Mouse (Mus musculus): ENCODE data around the gene Slco2a1. TPM values are rescaled to one million over a fixed set of nuclear protein-coding genes. Genes with fewer than 3 reads are reported as not detected.

The Slco2a1 gene
- polyA plus RNA-seq (2015; fragmentation: Nextera tagmentation; extraction: Ambion mirVana): 4.6 and 5.6 TPM in 2 replicates

DNA sequence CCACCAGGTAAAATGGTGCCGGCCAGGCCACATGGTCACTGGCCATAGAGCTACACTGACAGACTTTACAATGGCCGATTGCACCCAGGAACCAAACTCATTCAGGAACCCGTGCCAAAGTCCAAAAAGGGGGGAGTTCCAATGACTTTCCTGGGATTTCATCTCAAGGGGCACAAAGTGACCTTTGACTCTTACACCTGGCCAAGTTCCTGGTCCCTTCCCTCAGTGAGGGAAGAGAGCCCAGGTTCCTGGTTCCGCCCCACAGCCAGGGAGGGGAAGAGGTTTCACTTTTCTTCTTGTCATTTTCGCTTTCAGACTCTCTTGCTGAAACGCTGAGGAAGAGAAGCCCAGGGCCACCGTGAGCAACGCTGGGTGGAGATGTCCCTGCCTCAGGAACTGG is at the start of gene Slco2a1:
Slco2a1 (plus strand) TSS at position 251 of the 400 bp plus-strand sequence.
- no peak for ATAC-seq (replicated peaks; ENCODE audit: low FRiP score)

DNA sequence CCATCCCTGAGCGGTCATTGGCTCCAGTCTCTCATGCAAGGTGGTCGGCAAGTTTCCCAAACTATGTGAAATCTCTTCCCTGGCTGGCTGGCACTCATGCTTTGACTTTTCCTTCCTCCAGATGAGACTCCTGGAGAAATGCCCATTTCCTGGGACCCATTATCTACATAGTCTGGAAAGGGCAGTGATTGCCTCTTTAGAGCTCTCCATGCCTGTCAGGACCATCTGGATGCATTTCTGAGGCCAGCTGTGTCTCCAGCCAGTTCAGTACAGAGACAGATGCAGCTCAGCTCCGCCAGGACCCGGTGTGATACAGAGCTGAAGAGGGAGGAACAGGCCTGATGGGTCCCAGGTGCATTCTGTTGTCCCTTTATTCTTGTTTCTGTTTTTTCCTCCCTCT is 46.3 kb upstream of the Slco2a1 start:
- Histone ChIP-seq H3K9me3 (replicated peaks) (no peaks in the 10 kb centered on the region), H3K4me1 (no peaks in the 10 kb centered on the region), H3K9ac (no peak overlapping the region), H3K4me3 (replicated peaks) (no peak overlapping the region), H3K4me2 (no peak overlapping the region), H3K27me3 (no peaks in the 10 kb centered on the region), H3K27ac (no peak overlapping the region), H3K36me3 (no peaks in the 10 kb centered on the region)
- whole genome bisulfite sequencing: 84% methylated on average over 4 of the region's 4 CpGs
- ATAC-seq (replicated peaks; ENCODE audit: low FRiP score): no peak

More for the DNA sequence above, at the start of gene Slco2a1:
- Histone ChIP-seq H3K4me2 (no peak within 1 kb of the TSS), H3K27me3 (peaks cover 4% of the 10 kb centered on the region; the same call in 1 of the 2 replicates), H3K9ac (no peak within 1 kb of the TSS), H3K36me3 (no peaks in the 10 kb centered on the region), H3K27ac (no peak within 1 kb of the TSS), H3K9me3 (replicated peaks) (no peaks in the 10 kb centered on the region), H3K4me3 (replicated peaks) (no peak within 1 kb of the TSS), H3K4me1 (peaks cover 9% of the 10 kb centered on the region; the same call in 1 of the 2 replicates)
- 77% methylated on average over 8 of the region's 8 CpGs for WGBS

DNA sequence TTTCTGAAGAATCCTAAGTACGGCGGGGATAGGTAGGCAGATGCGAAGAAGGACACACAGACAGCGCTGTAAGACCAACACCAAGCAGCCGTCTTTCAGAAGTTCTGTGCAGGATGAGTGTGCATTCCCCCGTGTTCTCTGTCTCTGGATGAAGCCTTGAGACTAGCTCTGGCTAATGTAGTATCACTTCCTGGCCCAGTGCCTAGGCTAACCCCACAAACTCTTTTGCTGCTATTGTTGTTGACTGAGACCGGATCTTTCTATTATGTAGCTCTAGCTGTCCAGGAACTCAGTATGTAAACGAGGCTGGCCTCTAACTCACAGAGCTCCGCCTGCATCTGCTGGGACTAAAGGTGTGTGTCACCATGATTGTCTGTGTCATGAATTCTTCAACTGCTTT is 43.6 kb upstream of the Slco2a1 start:
- H3K9ac ChIP-seq: no peak overlapping the region
- H3K36me3 ChIP-seq: no peaks in the 10 kb centered on the region
- no peak overlapping the region for H3K4me2 ChIP-seq
- no peaks in the 10 kb centered on the region for H3K9me3 ChIP-seq (replicated peaks)
- no peak for ATAC-seq (replicated peaks; ENCODE audit: low FRiP score)
- WGBS: 95% methylated on average over 9 of the region's 9 CpGs
- no peak overlapping the region for H3K27ac ChIP-seq
- no peak overlapping the region for H3K4me3 ChIP-seq (replicated peaks)
- H3K27me3 ChIP-seq: no peaks in the 10 kb centered on the region
- no peaks in the 10 kb centered on the region for H3K4me1 ChIP-seq

DNA sequence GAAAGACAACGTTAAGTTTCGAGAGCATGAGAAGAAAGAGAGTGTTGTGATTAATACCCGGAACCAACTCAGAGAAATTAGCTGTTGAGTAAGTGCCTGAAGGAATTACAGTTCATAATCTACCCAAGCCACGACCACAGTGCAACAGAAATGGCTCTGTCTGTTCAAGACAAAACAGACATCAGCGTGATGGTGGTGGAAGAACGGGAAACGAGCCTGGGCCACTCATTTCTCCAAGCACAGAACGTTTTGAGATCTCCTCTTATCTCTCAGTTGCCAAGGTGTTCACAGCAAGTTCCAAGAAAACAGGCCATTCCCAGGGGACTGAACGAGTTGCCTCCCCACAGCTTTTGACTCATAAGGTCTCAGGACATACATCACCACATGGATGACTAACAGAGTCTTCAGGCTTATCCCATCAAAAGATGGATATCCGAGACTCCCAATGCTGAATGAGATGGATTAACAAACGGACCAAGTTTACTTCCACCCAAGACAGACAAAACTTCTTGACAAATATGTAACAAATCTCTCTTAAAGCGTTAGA is 42.0 kb upstream of the Slco2a1 start:
- Histone ChIP-seq H3K9me3 (replicated peaks) (no peaks in the 10 kb centered on the region), H3K9ac (no peak overlapping the region), H3K4me3 (replicated peaks) (no peak overlapping the region), H3K4me2 (no peak overlapping the region), H3K4me1 (no peaks in the 10 kb centered on the region), H3K36me3 (no peaks in the 10 kb centered on the region), H3K27ac (no peak overlapping the region), H3K27me3 (no peaks in the 10 kb centered on the region)
- ATAC-seq (replicated peaks; ENCODE audit: low FRiP score): no peak
- WGBS: 77% methylated on average over 12 of the region's 12 CpGs

DNA sequence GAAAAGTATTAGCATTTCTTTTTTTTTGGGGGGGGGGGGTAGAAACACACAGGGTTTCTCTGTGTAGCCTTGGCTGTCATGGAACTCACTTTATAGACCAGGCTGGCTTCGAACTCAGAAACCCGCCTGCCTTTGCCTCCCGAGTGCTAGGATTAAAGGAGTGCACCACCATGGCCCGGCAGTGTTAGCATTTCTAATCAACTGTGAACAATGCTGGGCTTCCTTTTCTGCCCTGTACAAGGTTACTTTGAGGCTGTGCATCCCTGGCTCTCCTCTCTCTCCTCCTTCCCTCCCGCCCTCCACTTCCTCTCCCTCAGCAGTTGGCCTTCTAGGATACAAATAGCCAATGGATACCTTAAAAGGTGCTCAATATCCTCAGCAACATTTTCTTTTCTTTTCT is 39.8 kb upstream of the Slco2a1 start:
- WGBS: 78% methylated on average over 5 of the region's 5 CpGs
- Histone ChIP-seq H3K27ac (no peak overlapping the region), H3K27me3 (no peaks in the 10 kb centered on the region)

DNA sequence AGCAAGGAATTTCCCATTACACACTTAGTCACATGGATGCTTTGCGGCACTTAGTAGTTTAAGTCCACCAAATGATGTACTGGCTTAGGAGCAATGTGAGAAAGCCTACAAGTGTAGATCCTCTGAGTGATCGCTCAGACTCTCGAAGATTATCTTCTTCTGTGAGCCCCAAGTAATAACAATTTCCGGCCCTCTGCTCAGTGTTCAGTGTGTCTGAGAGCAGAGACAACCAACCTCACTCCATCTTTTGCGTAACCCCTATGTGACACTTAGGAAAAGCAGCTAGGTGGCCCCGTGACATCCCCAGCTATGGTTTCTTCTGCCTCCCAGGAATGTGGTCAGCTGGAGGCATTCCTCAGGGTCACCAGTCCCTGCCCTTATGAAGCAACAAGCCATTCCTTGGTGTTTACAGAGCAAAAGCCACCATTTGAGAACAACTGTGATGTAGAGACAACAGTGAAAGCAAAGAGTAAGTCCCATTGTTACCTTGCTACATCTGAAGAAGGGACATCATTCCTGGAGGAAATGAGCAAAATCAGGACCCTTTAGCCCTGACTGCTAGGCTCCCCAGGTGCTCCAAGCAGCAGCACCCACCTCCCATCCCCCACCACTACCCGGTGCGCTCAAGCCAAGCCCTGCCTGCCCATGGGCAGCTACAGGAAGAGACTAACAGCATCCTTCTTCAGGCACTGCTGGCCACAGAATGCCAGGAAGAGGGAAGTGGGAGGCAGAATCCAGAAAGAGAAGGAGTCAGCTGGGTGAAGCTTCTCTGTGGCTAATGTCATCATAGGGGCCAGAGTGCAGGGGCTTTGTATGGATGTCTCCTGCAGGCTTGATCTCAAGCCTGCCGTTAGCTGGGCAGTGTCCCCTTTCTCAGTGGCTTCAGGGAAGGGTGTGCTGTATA is 37.2 kb upstream of the Slco2a1 start:
- ATAC-seq (replicated peaks; ENCODE audit: low FRiP score): no peak
- Histone ChIP-seq H3K4me1 (no peaks in the 10 kb centered on the region), H3K4me3 (replicated peaks) (no peak overlapping the region), H3K4me2 (no peak overlapping the region), H3K9me3 (replicated peaks) (no peaks in the 10 kb centered on the region), H3K27me3 (no peaks in the 10 kb centered on the region), H3K9ac (no peak overlapping the region), H3K27ac (no peak overlapping the region), H3K36me3 (no peaks in the 10 kb centered on the region)
- 86% methylated on average over 9 of the region's 9 CpGs for WGBS

More for the DNA sequence above, 39.8 kb upstream of the Slco2a1 start:
- H3K4me2 ChIP-seq: no peak overlapping the region
- ATAC-seq (replicated peaks; ENCODE audit: low FRiP score): no peak
- no peak overlapping the region for H3K9ac ChIP-seq
- no peaks in the 10 kb centered on the region for H3K9me3 ChIP-seq (replicated peaks)
- no peak overlapping the region for H3K4me3 ChIP-seq (replicated peaks)
- no peaks in the 10 kb centered on the region for H3K4me1 ChIP-seq
- no peaks in the 10 kb centered on the region for H3K36me3 ChIP-seq

DNA sequence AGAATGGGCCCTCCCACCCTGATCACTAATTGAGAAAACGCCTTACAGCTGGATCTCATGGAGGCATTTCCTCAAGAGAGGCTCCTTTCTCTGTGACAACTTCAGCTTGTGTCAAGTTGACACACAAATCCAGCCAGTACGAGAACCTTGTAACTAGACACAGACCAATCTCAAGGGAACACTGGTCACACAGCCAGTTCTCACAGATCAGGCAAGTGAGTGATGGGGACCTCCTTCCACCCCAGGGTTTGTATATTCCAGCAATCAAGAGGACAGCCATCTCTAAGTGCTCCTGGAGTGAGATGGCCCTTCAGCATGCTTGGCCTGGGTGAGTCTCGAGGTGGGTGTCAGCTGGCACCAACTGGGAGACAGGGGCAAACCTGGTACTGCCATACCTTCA is 32.6 kb upstream of the Slco2a1 start:
- Histone ChIP-seq H3K9ac (no peak overlapping the region), H3K27me3 (no peaks in the 10 kb centered on the region), H3K4me2 (no peak overlapping the region), H3K4me3 (replicated peaks) (no peak overlapping the region), H3K4me1 (no peaks in the 10 kb centered on the region), H3K36me3 (no peaks in the 10 kb centered on the region), H3K9me3 (replicated peaks) (no peaks in the 10 kb centered on the region), H3K27ac (no peak overlapping the region)
- 77% methylated on average over 3 of the region's 3 CpGs for WGBS
- ATAC-seq (replicated peaks; ENCODE audit: low FRiP score): no peak

DNA sequence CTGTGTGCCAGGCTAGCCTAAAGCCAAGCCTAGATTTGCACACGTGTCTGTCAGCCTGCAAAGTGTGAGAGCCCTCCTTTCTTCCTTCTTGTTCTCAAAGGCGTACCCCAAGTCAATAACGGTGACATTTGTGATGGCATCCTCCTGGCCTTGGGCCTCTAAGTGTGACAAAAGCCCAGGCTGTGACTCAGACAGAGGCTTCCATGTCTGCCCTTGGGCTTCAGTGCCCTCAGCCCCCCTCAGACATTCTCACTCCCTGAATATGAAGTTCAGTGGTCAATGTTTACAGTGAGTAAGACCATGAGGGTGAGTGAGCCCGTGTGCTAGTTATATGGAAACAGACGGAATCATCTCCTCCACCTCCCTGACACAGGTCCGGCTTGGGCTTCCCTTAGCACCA is 29.8 kb upstream of the Slco2a1 start:
- peaks cover 5% of the 10 kb centered on the region for H3K4me1 ChIP-seq
- H3K27ac ChIP-seq: no peak overlapping the region
- H3K4me3 ChIP-seq (replicated peaks): no peak overlapping the region
- H3K9ac ChIP-seq: no peak overlapping the region
- no peaks in the 10 kb centered on the region for H3K27me3 ChIP-seq
- no peaks in the 10 kb centered on the region for H3K9me3 ChIP-seq (replicated peaks)
- WGBS: 70% methylated on average over 6 of the region's 6 CpGs
- no peaks in the 10 kb centered on the region for H3K36me3 ChIP-seq
- ATAC-seq (replicated peaks; ENCODE audit: low FRiP score): no peak
- no peak overlapping the region for H3K4me2 ChIP-seq

DNA sequence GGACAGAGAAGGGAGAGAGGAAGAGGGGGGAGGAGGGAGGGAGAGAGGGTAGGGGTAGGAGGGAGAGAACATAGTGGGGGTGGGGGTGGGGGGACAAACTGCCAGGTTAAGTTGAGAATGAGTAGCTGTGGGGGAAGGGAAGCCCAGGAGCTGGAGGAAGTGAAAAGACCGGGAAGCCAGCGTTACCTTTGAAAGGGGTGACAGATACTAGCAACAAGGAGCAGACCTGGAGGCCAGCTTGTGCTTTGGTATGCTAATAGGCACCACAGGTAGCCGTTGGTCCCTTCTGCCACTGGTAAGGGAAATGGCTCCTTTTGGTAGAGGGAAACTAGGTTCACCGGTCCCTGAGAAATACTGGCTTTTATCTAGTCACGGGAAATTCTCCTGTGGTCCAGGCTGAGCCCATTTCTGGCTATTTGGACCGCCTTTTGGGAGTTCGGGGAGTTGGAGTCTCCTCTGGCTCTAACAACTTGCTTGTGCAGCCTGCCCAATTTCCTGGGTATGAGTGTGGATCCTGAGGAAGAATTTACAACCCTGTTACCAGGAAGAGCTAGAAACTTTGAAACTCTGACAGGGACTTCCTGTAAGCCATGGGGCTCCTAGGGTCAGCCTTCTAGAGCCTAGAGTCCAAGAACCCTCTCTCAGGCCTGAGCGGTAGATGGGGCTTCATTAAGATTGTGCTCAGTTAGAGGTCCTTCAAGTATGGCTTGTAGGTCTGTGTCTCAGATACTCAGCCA is 27.0 kb upstream of the Slco2a1 start:
- WGBS: 26% methylated on average over 8 of the region's 8 CpGs
- peaks cover 5% of the 10 kb centered on the region for H3K4me1 ChIP-seq
- ATAC-seq (replicated peaks; ENCODE audit: low FRiP score): no peak

DNA sequence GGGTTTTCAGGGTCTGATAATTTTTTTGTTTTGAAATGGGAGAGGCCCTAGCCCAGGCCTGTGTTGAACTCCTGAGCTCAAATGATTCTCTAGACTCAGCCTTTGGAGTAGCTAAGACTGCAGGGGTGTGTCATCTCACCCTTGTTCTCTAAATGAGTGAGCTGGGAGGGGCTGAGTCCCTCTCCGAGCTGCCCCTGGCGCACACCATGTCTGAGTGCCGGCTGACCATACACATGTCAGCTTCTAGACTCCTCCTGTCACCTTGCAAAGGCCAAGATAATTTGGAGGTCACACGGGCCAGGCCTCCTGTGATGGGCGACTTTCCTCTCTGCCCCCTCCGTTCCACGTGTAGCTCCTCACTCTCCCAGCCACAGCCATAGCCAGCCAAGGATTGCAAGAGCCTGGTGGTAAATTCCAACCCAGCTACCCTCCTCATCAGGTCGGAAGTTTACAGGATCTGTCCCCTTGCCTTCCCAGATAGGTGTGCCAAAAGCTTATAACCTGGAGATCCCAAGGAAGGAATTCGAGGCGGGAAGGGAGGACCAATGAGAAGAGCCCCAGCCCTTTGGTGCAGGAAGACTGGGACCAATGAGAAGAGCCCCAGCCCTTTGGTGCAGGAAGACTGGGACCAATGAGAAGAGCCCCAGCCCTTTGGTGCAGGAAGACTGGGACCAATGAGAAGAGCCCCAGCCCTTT is 26.3 kb upstream of the Slco2a1 start:
- ATAC-seq (replicated peaks; ENCODE audit: low FRiP score): no peak
- 74% methylated on average over 10 of the region's 10 CpGs for WGBS
- Histone ChIP-seq H3K27ac (no peak overlapping the region), H3K4me3 (replicated peaks) (no peak overlapping the region), H3K9ac (no peak overlapping the region), H3K4me1 (peaks cover 5% of the 10 kb centered on the region), H3K9me3 (replicated peaks) (no peaks in the 10 kb centered on the region), H3K36me3 (no peaks in the 10 kb centered on the region), H3K27me3 (no peaks in the 10 kb centered on the region), H3K4me2 (no peak overlapping the region)

More for the DNA sequence above, 27.0 kb upstream of the Slco2a1 start:
- H3K9ac ChIP-seq: no peak overlapping the region
- H3K36me3 ChIP-seq: no peaks in the 10 kb centered on the region
- H3K9me3 ChIP-seq (replicated peaks): no peaks in the 10 kb centered on the region
- no peak overlapping the region for H3K27ac ChIP-seq
- no peak overlapping the region for H3K4me2 ChIP-seq
- no peak overlapping the region for H3K4me3 ChIP-seq (replicated peaks)
- H3K27me3 ChIP-seq: no peaks in the 10 kb centered on the region

DNA sequence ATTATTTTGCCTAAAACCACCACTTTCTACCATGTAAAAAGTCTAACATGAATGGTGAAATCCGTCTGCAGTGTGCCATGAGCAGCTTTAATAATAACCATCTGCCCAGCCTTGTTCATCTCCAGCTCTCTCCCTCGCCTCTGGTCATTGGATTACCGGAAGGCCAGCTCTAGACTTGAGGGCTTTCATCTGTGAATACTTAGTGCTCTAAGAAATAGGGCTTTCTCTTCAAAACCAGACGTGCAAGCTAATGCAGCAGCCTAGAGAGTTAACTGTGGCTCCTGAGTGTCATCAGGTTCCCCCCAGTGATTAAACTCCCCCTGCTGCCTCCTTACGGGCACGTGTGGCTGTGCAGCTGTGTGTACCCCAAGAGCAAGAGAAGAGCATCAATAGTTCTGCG is 25.2 kb upstream of the Slco2a1 start:
- Histone ChIP-seq H3K27ac (no peak overlapping the region), H3K4me1 (peaks cover 5% of the 10 kb centered on the region), H3K27me3 (no peaks in the 10 kb centered on the region), H3K4me2 (no peak overlapping the region), H3K4me3 (replicated peaks) (no peak overlapping the region), H3K9ac (no peak overlapping the region), H3K36me3 (no peaks in the 10 kb centered on the region), H3K9me3 (replicated peaks) (no peaks in the 10 kb centered on the region; the same call in 1 of the 2 replicates)
- WGBS: 79% methylated on average over 7 of the region's 7 CpGs
- no peak for ATAC-seq (replicated peaks; ENCODE audit: low FRiP score)
